Mouse (Mus musculus): Measurements from ENCODE around the gene Dgkb. TPM values are rescaled to one million over a fixed set of nuclear protein-coding genes. Genes with fewer than 3 reads are reported as not detected.

The Dgkb gene
- polyA plus RNA-seq, 1 experiment from 2014 or later: 0.07 TPM

- 62% methylated on average over 4 of the region's 4 CpGs for WGBS (ENCODE audit: insufficient replicate concordance)
- Histone ChIP-seq H3K9ac (no peak overlapping the region), H3K9me3 (replicated peaks) (no peaks in the 10 kb centered on the region; the same call in 1 of the 2 replicates), H3K27ac (replicated peaks) (no peak overlapping the region), H3K4me2 (no peak overlapping the region), H3K36me3 (replicated peaks) (no peaks in the 10 kb centered on the region), H3K4me1 (replicated peaks) (no peaks in the 10 kb centered on the region), H3K27me3 (no peaks in the 10 kb centered on the region), H3K4me3 (replicated peaks) (no peak overlapping the region)
- no peak for ATAC-seq (ENCODE audit: insufficient read depth)
Measured at GRCm38 (mm10) chr12:38017674-38018073, 200.1 kb downstream of the Dgkb start.

- H3K9ac ChIP-seq: no peak overlapping the region
- H3K4me3 ChIP-seq (replicated peaks): no peak overlapping the region
- H3K4me1 ChIP-seq (replicated peaks): no peaks in the 10 kb centered on the region
- no peak overlapping the region for H3K4me2 ChIP-seq
- no peak overlapping the region for H3K27ac ChIP-seq (replicated peaks)
- 76% methylated on average over 5 of the region's 5 CpGs for WGBS (ENCODE audit: insufficient replicate concordance)
- ATAC-seq (ENCODE audit: insufficient read depth): no peak
- no peaks in the 10 kb centered on the region for H3K36me3 ChIP-seq (replicated peaks)
- no peaks in the 10 kb centered on the region for H3K27me3 ChIP-seq
- no peaks in the 10 kb centered on the region for H3K9me3 ChIP-seq (replicated peaks)
Measured at GRCm38 (mm10) chr12:38047256-38047655, 229.7 kb downstream of the Dgkb start.

GRCm38 (mm10) chr12:38088224-38088623 lies 270.7 kb downstream of the Dgkb start:
- Histone ChIP-seq H3K4me3 (replicated peaks) (no peak overlapping the region), H3K36me3 (replicated peaks) (no peaks in the 10 kb centered on the region), H3K9me3 (replicated peaks) (no peaks in the 10 kb centered on the region), H3K4me2 (no peak overlapping the region), H3K27ac (replicated peaks) (no peak overlapping the region), H3K9ac (no peak overlapping the region), H3K4me1 (replicated peaks) (no peaks in the 10 kb centered on the region), H3K27me3 (no peaks in the 10 kb centered on the region)
- ATAC-seq (ENCODE audit: insufficient read depth): no peak
- 67% methylated on average over 3 of the region's 3 CpGs for WGBS (ENCODE audit: insufficient replicate concordance)

- ATAC-seq (ENCODE audit: insufficient read depth): no peak
- Histone ChIP-seq H3K36me3 (replicated peaks) (no peaks in the 10 kb centered on the region), H3K9me3 (replicated peaks) (no peaks in the 10 kb centered on the region), H3K9ac (no peak overlapping the region), H3K27me3 (no peaks in the 10 kb centered on the region), H3K4me2 (no peak overlapping the region), H3K4me1 (replicated peaks) (no peaks in the 10 kb centered on the region), H3K27ac (replicated peaks) (no peak overlapping the region), H3K4me3 (replicated peaks) (no peak overlapping the region)
- WGBS (ENCODE audit: insufficient replicate concordance): 57% methylated on average over 3 of the region's 3 CpGs
Measured at GRCm38 (mm10) chr12:38111928-38112327, 294.4 kb downstream of the Dgkb start.

- no peaks in the 10 kb centered on the region for H3K27me3 ChIP-seq
- no peaks in the 10 kb centered on the region for H3K36me3 ChIP-seq (replicated peaks)
- H3K9me3 ChIP-seq (replicated peaks): no peaks in the 10 kb centered on the region
- no peak overlapping the region for H3K27ac ChIP-seq (replicated peaks)
- ATAC-seq (ENCODE audit: insufficient read depth): no peak
- no peaks in the 10 kb centered on the region for H3K4me1 ChIP-seq (replicated peaks)
- WGBS (ENCODE audit: insufficient replicate concordance): 55% methylated on average over 1 of the region's 1 CpGs
- H3K4me2 ChIP-seq: no peak overlapping the region
- H3K9ac ChIP-seq: no peak overlapping the region
- H3K4me3 ChIP-seq (replicated peaks): no peak overlapping the region
Measured at GRCm38 (mm10) chr12:38114990-38115615, 297.6 kb downstream of the Dgkb start.

- Histone ChIP-seq H3K4me1 (replicated peaks) (no peaks in the 10 kb centered on the region), H3K4me2 (no peak overlapping the region), H3K36me3 (replicated peaks) (no peaks in the 10 kb centered on the region), H3K27me3 (no peaks in the 10 kb centered on the region), H3K9ac (no peak overlapping the region), H3K27ac (replicated peaks) (no peak overlapping the region), H3K9me3 (replicated peaks) (no peaks in the 10 kb centered on the region), H3K4me3 (replicated peaks) (no peak overlapping the region)
- no peak for ATAC-seq (ENCODE audit: insufficient read depth)
Measured at GRCm38 (mm10) chr12:38123524-38123923, 306.0 kb downstream of the Dgkb start.

- H3K27me3 ChIP-seq: no peaks in the 10 kb centered on the region
- H3K4me2 ChIP-seq: no peak overlapping the region
- no peaks in the 10 kb centered on the region for H3K9me3 ChIP-seq (replicated peaks)
- no peak for ATAC-seq (ENCODE audit: insufficient read depth)
- no peak overlapping the region for H3K9ac ChIP-seq
- H3K27ac ChIP-seq (replicated peaks): no peak overlapping the region
- 60% methylated on average over 4 of the region's 4 CpGs for WGBS (ENCODE audit: insufficient replicate concordance)
- H3K4me1 ChIP-seq (replicated peaks): no peaks in the 10 kb centered on the region
- H3K36me3 ChIP-seq (replicated peaks): no peaks in the 10 kb centered on the region
- no peak overlapping the region for H3K4me3 ChIP-seq (replicated peaks)
Measured at GRCm38 (mm10) chr12:38125297-38125696, 307.8 kb downstream of the Dgkb start.

GRCm38 (mm10) chr12:38130209-38130915 lies 312.8 kb downstream of the Dgkb start:
- ATAC-seq (ENCODE audit: insufficient read depth): no peak
- no peaks in the 10 kb centered on the region for H3K36me3 ChIP-seq (replicated peaks)
- no peaks in the 10 kb centered on the region for H3K4me1 ChIP-seq (replicated peaks)
- no peak overlapping the region for H3K27ac ChIP-seq (replicated peaks)
- WGBS (ENCODE audit: insufficient replicate concordance): 58% methylated on average over 9 of the region's 9 CpGs
- no peaks in the 10 kb centered on the region for H3K27me3 ChIP-seq
- no peak overlapping the region for H3K4me3 ChIP-seq (replicated peaks)
- H3K9me3 ChIP-seq (replicated peaks): no peaks in the 10 kb centered on the region
- H3K4me2 ChIP-seq: no peak overlapping the region
- H3K9ac ChIP-seq: no peak overlapping the region

- Histone ChIP-seq H3K27ac (replicated peaks) (no peak overlapping the region), H3K9me3 (replicated peaks) (no peaks in the 10 kb centered on the region), H3K4me1 (replicated peaks) (no peaks in the 10 kb centered on the region), H3K4me3 (replicated peaks) (no peak overlapping the region), H3K27me3 (no peaks in the 10 kb centered on the region), H3K36me3 (replicated peaks) (no peaks in the 10 kb centered on the region), H3K9ac (no peak overlapping the region), H3K4me2 (no peak overlapping the region)
- WGBS (ENCODE audit: insufficient replicate concordance): 51% methylated on average over 5 of the region's 5 CpGs
- ATAC-seq (ENCODE audit: insufficient read depth): no peak
Measured at GRCm38 (mm10) chr12:38136379-38136778, 318.9 kb downstream of the Dgkb start.

GRCm38 (mm10) chr12:38140039-38140438 lies 322.5 kb downstream of the Dgkb start:
- no peaks in the 10 kb centered on the region for H3K27me3 ChIP-seq
- H3K4me1 ChIP-seq (replicated peaks): no peaks in the 10 kb centered on the region
- no peak overlapping the region for H3K9ac ChIP-seq
- no peak for ATAC-seq (ENCODE audit: insufficient read depth)
- H3K36me3 ChIP-seq (replicated peaks): no peaks in the 10 kb centered on the region
- no peaks in the 10 kb centered on the region for H3K9me3 ChIP-seq (replicated peaks)
- H3K27ac ChIP-seq (replicated peaks): no peak overlapping the region
- no peak overlapping the region for H3K4me2 ChIP-seq
- H3K4me3 ChIP-seq (replicated peaks): no peak overlapping the region

- Histone ChIP-seq H3K4me3 (replicated peaks) (no peak overlapping the region), H3K4me1 (replicated peaks) (no peaks in the 10 kb centered on the region), H3K9me3 (replicated peaks) (no peaks in the 10 kb centered on the region), H3K27ac (replicated peaks) (no peak overlapping the region), H3K4me2 (no peak overlapping the region), H3K27me3 (no peaks in the 10 kb centered on the region), H3K36me3 (replicated peaks) (no peaks in the 10 kb centered on the region), H3K9ac (no peak overlapping the region)
- WGBS (ENCODE audit: insufficient replicate concordance): 35% methylated on average over 1 of the region's 1 CpGs
- ATAC-seq (ENCODE audit: insufficient read depth): no peak
Measured at GRCm38 (mm10) chr12:38232665-38233064, 415.1 kb downstream of the Dgkb start.

- Histone ChIP-seq H3K27me3 (no peaks in the 10 kb centered on the region), H3K27ac (replicated peaks) (no peak overlapping the region)
Measured at GRCm38 (mm10) chr12:38268856-38269255, 451.3 kb downstream of the Dgkb start.

More at GRCm38 (mm10) chr12:38268856-38269255, 451.3 kb downstream of the Dgkb start:
- no peaks in the 10 kb centered on the region for H3K4me1 ChIP-seq (replicated peaks)
- no peaks in the 10 kb centered on the region for H3K9me3 ChIP-seq (replicated peaks)
- no peak overlapping the region for H3K4me3 ChIP-seq (replicated peaks)
- H3K36me3 ChIP-seq (replicated peaks): no peaks in the 10 kb centered on the region
- no peak overlapping the region for H3K9ac ChIP-seq
- ATAC-seq (ENCODE audit: insufficient read depth): no peak
- H3K4me2 ChIP-seq: no peak overlapping the region

All from liver, embryonic 15.5 days (tissue).